16 mouse cellular contexts compared by ENCODE assay signal in the genomic region with DNA sequence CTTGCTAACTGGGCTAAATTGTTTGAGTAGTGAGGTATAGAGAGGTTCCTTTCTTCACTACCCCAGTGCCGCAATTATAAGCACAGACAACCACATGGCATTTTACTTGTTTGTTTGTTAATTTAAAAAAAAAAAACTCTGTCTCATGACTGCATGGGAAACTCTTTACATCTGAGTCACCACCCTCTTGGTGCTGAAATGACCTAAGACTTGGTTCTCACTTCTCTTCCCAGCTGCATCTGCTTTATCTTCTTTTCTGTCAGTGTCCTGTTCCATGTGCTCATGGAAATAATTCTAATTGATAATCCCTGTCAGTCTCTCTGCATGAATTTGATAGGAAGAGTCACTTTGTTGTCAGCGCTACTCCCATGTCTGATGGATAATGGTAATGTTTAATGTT.
A peak's percentile ranks its signal among the peaks of the same experiment; 100 is the strongest.
DNase-seq lines count a peak whose midpoint lies in the region; TF ChIP-seq lines count a peak whose summit lies in the region.
"Had no signal": no experiment of that assay in that cellular context is flagged by ENCODE, and none has a peak within 500 bp of the region (broad histone marks: within the 10 kb centered on the region; RNA-seq: fewer than 3 reads in every experiment).

No protein-coding gene starts in this region.

- no peak for TF ChIP-seq POLR2A in CH12.LX (IDR thresholded peaks at IDR 0.05; ENCODE audit: low read depth, low read length)

- H3K4me3 ChIP-seq in heart, embryonic 10.5 days = no peak overlapping the region
- H3K4me3 ChIP-seq in CH12.LX (replicated peaks in 1 of 3; ENCODE audit: low read depth in 2 of 3, low read length in 2 of 3, poor library complexity in 1 of 3) = no peak overlapping the region

- TF ChIP-seq CTCF in CH12.LX (conservative IDR thresholded peaks at IDR 0.05 in 1 of 2, IDR thresholded peaks at IDR 0.05 in 1 of 2; ENCODE audit: low read depth in 2 of 2, low read length in 2 of 2) = no peak

- no peaks in the 10 kb centered on the region for H3K27me3 ChIP-seq in heart, embryonic 10.5 days (ENCODE audit: insufficient read depth, poor library complexity, severe bottlenecking)
- H3K27me3 ChIP-seq in CH12.LX (replicated peaks) = no peaks in the 10 kb centered on the region
- H3K27me3 ChIP-seq: Patski had no signal

- H3K36me3 ChIP-seq in heart, embryonic 10.5 days = no peaks in the 10 kb centered on the region
- no peaks in the 10 kb centered on the region for H3K36me3 ChIP-seq in CH12.LX (replicated peaks in 1 of 2; ENCODE audit: control insufficient read depth in 1 of 2, insufficient read depth in 1 of 2, low read length in 1 of 2)
- H3K36me3 ChIP-seq: G1E had no signal

- dilution Hi-C loops in CH12.LX (cut with MboI; ENCODE audit: extremely low pct_ligation_motif_present, extremely low pct_unique_long_range_greater_than_20kb, low sequenced_read_pairs) = no loop called here

- peak; percentile 62; the same call in 1 of the 2 replicates for TF ChIP-seq EP300 in CH12.LX (IDR thresholded peaks at IDR 0.05; ENCODE audit: low read length)

- H3K9ac ChIP-seq in CH12.LX (ENCODE audit: insufficient read depth, low read depth) = no peak overlapping the region

- in situ Hi-C loops in CH12.LX (cut with MboI; ENCODE audit: low pct_ligation_motif_present, low pct_unique_long_range_greater_than_20kb, low sequenced_read_pairs) = no loop called here

- no peaks in the 10 kb centered on the region for H3K4me1 ChIP-seq in heart, embryonic 10.5 days
- H3K4me1 ChIP-seq in CH12.LX (ENCODE audit: control insufficient read depth in 1 of 2, insufficient read depth in 2 of 2) = peaks cover 4 to 17% of the 10 kb centered on the region in 2 experiments; a peak in 3 of 4 replicates

- H3K9me3 ChIP-seq in heart, embryonic 10.5 days = no peaks in the 10 kb centered on the region
- no peaks in the 10 kb centered on the region for H3K9me3 ChIP-seq in CH12.LX (replicated peaks; ENCODE audit: low read length)
- H3K9me3 ChIP-seq: G1E had no signal

- H3K4me2 ChIP-seq in CH12.LX (ENCODE audit: insufficient read depth, low read depth, poor library complexity, severe bottlenecking) = no peak overlapping the region

- TF ChIP-seq RAD21 in CH12.LX (IDR thresholded peaks at IDR 0.05; ENCODE audit: low read depth, low read length) = no peak

- 82% methylated on average over 2 of the region's 2 CpGs for WGBS in heart, embryonic 10.5 days

- H3K27ac ChIP-seq in heart, embryonic 10.5 days = no peak overlapping the region
- no peak overlapping the region for H3K27ac ChIP-seq in CH12.LX (ENCODE audit: insufficient read depth, low read depth)

- H3K79me2 ChIP-seq in CH12.LX (replicated peaks; ENCODE audit: control insufficient read depth, extremely low read depth, insufficient read depth, poor library complexity, severe bottlenecking) = no peaks in the 10 kb centered on the region

- DNase-seq in heart, adult 11 months = peak; percentile 18
- no peak for DNase-seq in heart, embryonic 10.5 days (ENCODE audit: low spot score)
- DNase-seq in CH12.LX (ENCODE audit: extremely low read depth) = peak; percentile 19
- DNase-seq in thymus, postnatal 10 days (ENCODE audit: low spot score in 2 of 2) = no peak
- DNase-seq: adrenal gland, adult 2 months; adrenal gland, adult 8-10 months; adrenal gland, postnatal 10 days; adrenal gland, postnatal 14 days; adrenal gland, postnatal 25 days; adrenal gland, postnatal 36 days; B cell, adult 2 months; cerebellum, adult 11 months; cerebellum, adult 11-12 months; cerebellum, adult 2 months had no signal

TF ChIP-seq in CH12.LX, 34 proteins besides CTCF, POLR2A, EP300 and RAD21:
- TF ChIP-seq ZNF384 (IDR thresholded peaks at IDR 0.05; ENCODE audit: low read depth, low read length) = peak; percentile 78
- peak; percentile 56; the same call in 1 of the 2 replicates for TF ChIP-seq JUN (IDR thresholded peaks at IDR 0.05; ENCODE audit: insufficient read depth, low read depth, low read length)
- TF ChIP-seq ZC3H11A (IDR thresholded peaks at IDR 0.05; ENCODE audit: low read depth, low read length) = no peak
- TF ChIP-seq IRF4 (IDR thresholded peaks at IDR 0.05; ENCODE audit: low read depth, low read length) = peak; percentile 72; the same call in 1 of the 2 replicates
- 0 out of 2 replicates have a peak, but pooled peaks have one; percentile 41 for TF ChIP-seq JUND (conservative IDR thresholded peaks at IDR 0.05; ENCODE audit: low read depth, low read length)
- TF ChIP-seq ETS1 (conservative IDR thresholded peaks at IDR 0.05; ENCODE audit: low read depth, low read length) = peak; percentile 52; the same call in 1 of the 2 replicates
- 0 out of 2 replicates have a peak, but pooled peaks have one; percentile 21 for TF ChIP-seq MYC (IDR thresholded peaks at IDR 0.05; ENCODE audit: low read depth, low read length)
- TF ChIP-seq BHLHE40 (IDR thresholded peaks at IDR 0.05; ENCODE audit: low read depth, low read length) = peak; percentile 38; the same call in 1 of the 2 replicates
- TF ChIP-seq E2F4 (IDR thresholded peaks at IDR 0.05; ENCODE audit: insufficient replicate concordance, low read depth, low read length) = no peak
- no peak for TF ChIP-seq POLR2AphosphoS2 (IDR thresholded peaks at IDR 0.05; ENCODE audit: low read depth, low read length)

Comparison
In these comparisons a context has a peak if more than half of its experiments do, and no peak if none do; other contexts are left out.
1. DNase-seq: peak in heart, adult 11 months (single experiment) and CH12.LX (single experiment); none in heart, embryonic 10.5 days (single experiment) and thymus, postnatal 10 days (0 of 2).